Mouse (Mus musculus): ENCODE measurements around the gene Bclaf1. TPM values are rescaled to one million over a fixed set of nuclear protein-coding genes. Genes with fewer than 3 reads are reported as not detected.

Gene Bclaf1
- polyA plus RNA-seq, 1 experiment from 2014 or later: 112 TPM

Small RNA genes lying within 50 kb of the gene (microRNA-seq; reads per million reads assigned to microRNA genes)
- not detected for gene Mir6413 (ENCODE audit: borderline number of aligned reads)

Other genes starting within 250 kb of the Bclaf1 start
- 17.5 and 23.9 TPM in 2 replicates for gene Map7, start 164.0 kb upstream of the Bclaf1 start, polyA plus RNA-seq (2015; fragmentation: Nextera tagmentation; extraction: Ambion mirVana)
- gene Mtfr2, start 35.3 kb downstream of the Bclaf1 start, polyA plus RNA-seq (2015; fragmentation: Nextera tagmentation; extraction: Ambion mirVana): 3.5 and 5.3 TPM in 2 replicates

All from thymus, postnatal 0 days (tissue).